Mouse (Mus musculus): ENCODE results near the gene Folh1.

DNA sequence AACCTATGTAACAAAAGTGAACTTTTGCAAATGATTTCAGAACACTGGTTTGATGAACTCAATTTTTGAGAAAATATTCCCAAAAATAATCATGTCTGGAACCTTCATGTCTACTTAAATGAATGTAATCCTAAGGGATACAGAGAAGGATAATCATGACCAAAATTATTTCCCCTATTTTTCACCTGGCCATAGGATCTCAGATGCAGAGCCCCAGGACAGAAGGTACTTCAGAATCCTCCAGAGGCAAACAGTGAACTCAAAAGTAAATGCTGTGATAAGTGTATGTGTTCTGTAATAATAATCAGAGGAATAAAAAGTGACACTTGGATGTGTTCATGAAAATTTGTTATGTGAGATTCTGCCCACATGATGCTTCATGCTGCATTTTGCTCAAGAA lies 19.0 kb upstream of the Folh1 start, which contains the start of gene Vmn2r77:
- no peak for TF ChIP-seq CTCF (IDR thresholded peaks at IDR 0.05; ENCODE audit: borderline replicate concordance, insufficient read depth, low read depth, low read length)
- no peak for TF ChIP-seq POLR2A (IDR thresholded peaks at IDR 0.05; ENCODE audit: borderline replicate concordance, insufficient read depth, low read length)
